Mouse (Mus musculus) G1E (cell line): ENCODE data around the gene Inhbb.

Experiments
- CTCF ChIP-seq: IDR thresholded peaks from 2 replicates; pipeline ENCODE4 v1.5.1; 2012; ENCODE audit warnings: low read depth, low read length, inconsistent platforms, mixed read lengths
- GATA1 ChIP-seq: IDR thresholded peaks from 2 replicates; pipeline ENCODE4 v1.6.1; 2012; ENCODE audit warnings: borderline replicate concordance, low read length, inconsistent platforms, mixed read lengths
- GATA2 ChIP-seq: IDR thresholded peaks from 2 replicates; pipeline ENCODE4 v1.6.1; 2012; ENCODE audit warnings: low read depth, low read length, inconsistent platforms, borderline replicate concordance
- POLR2AphosphoS5 ChIP-seq: IDR thresholded peaks from 2 replicates; pipeline ENCODE4 v1.6.1; 2012; ENCODE audit warnings: low read depth, low read length, inconsistent platforms; ENCODE audit not compliant: insufficient replicate concordance
- TAL1 ChIP-seq: conservative IDR thresholded peaks from 2 replicates; pipeline ENCODE4 v1.6.1; 2012; ENCODE audit warnings: low read depth, low read length, inconsistent platforms, mixed read lengths

DNA sequence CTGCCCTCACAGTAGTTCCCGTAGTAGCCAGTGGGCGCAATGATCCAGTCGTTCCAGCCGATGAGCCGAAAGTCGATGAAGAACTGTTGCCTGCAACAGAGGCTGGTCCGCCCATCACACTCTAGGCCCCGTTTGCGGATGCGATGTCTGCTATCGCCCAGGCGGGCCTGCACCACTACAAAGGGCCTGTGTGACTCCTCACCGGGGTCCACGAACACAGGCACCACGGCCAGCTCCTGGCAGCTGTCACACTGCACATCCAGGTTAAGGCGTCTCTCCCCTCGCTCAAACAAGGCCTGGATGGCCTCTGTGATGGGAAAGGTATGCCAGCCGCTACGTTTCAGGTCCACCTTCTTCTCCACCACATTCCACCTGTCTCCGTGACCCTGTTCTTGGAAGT lies 4.5 kb downstream of the Inhbb start:
- TF ChIP-seq CTCF: no peak
- no peak for TF ChIP-seq GATA1
- TF ChIP-seq POLR2AphosphoS5: no peak
- TF ChIP-seq TAL1: no peak
- no peak for TF ChIP-seq GATA2
